Mouse (Mus musculus) embryonic facial prominence, embryonic 10.5 days (tissue): ENCODE measurements around the gene 4933411K16Rik. TPM values are rescaled to one million over a fixed set of nuclear protein-coding genes. Genes with fewer than 3 reads are reported as not detected.
A peak's percentile ranks its signal among the peaks of the same experiment; 100 is the strongest.

ENCODE experiments used
- DNase-seq: peaks from one replicate; pipeline ENCODE4 v3.0.0-alpha.2; 2017; ENCODE audit warnings: low spot score
- H3K27ac ChIP-seq: fragments of 300-500 bp; sonication (generic); replicated peaks from 2 replicates; pipeline ENCODE4 v1.5.1; 2016; ENCODE audit warnings: mild to moderate bottlenecking
- H3K27me3 ChIP-seq: fragments of 300-500 bp; sonication (generic); replicated peaks from 2 replicates; pipeline ENCODE4 v1.6.1; 2016; ENCODE audit warnings: low read depth, mild to moderate bottlenecking; ENCODE audit not compliant: poor library complexity, severe bottlenecking
- H3K36me3 ChIP-seq: fragments of 300-500 bp; sonication (generic); replicated peaks from 2 replicates; pipeline ENCODE4 v1.6.1; 2016; ENCODE audit warnings: mild to moderate bottlenecking, moderate library complexity
- H3K4me1 ChIP-seq: fragments of 300-500 bp; sonication (generic); 2 replicates; pipeline ENCODE4 v1.6.1; 2016
- H3K4me3 ChIP-seq: fragments of 300-500 bp; sonication (generic); 2 replicates; pipeline ENCODE4 v1.5.1; 2016; ENCODE audit warnings: mild to moderate bottlenecking, moderate library complexity
- H3K9me3 ChIP-seq: fragments of 300-500 bp; sonication (generic); 2 replicates; pipeline ENCODE4 v1.6.1; 2016; ENCODE audit warnings: mild to moderate bottlenecking
- WGBS: fragments of 180-500 bp; shearing (Covaris S2); methylation state at CpG from one replicate; pipeline ENCODE4 v1.1.7; 2016; 5-methylcytosine and 5-hydroxymethylcytosine counted together
- polyA plus RNA-seq: library from polyadenylated mRNA; unstranded; fragments of >200 nt; fragmentation: Nextera tagmentation; extraction: Ambion mirVana; gene quantifications from 2 replicates; pipeline ENCODE4 v1.2.1, GENCODE M21; 2016

Gene 4933411K16Rik
- 0.17 TPM in 1 of 2 replicates, not detected in the other for polyA plus RNA-seq

DNA sequence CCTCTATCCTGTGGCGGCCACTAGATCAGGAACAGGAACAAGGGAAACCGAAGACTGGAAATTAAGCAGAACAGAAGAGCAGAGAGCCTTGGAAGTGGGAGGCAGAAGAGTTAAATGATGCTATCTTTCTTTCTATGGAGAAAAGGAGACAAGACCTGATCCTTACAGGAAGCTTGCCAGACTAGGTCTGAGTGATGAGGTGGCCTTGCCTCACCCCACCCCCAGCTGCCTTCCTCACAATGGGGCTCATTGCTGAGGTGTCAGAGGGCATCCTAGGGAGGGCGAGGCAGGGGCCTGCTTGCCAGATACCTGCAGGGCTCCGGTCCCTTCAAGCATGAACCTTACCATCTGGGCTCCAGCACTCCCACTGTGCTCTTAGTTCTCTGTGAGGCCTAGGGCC, at the start of gene 4933411K16Rik:
4933411K16Rik (plus strand) TSS at position 301 of the 400 bp plus-strand sequence.
- H3K36me3 ChIP-seq, result no peaks in the 10 kb centered on the region
- H3K9me3 ChIP-seq, result no peaks in the 10 kb centered on the region
- H3K27me3 ChIP-seq, result no peaks in the 10 kb centered on the region
- 0 out of 2 replicates have a peak within 1 kb of the TSS, but pooled peaks have one; percentile 4 for H3K27ac ChIP-seq
- DNase-seq, result no peak
- no peak within 1 kb of the TSS for H3K4me3 ChIP-seq
- 69% methylated on average over 4 of the region's 4 CpGs for WGBS
- H3K4me1 ChIP-seq, result peaks cover 6% of the 10 kb centered on the region; the same call in 1 of the 2 replicates

DNA sequence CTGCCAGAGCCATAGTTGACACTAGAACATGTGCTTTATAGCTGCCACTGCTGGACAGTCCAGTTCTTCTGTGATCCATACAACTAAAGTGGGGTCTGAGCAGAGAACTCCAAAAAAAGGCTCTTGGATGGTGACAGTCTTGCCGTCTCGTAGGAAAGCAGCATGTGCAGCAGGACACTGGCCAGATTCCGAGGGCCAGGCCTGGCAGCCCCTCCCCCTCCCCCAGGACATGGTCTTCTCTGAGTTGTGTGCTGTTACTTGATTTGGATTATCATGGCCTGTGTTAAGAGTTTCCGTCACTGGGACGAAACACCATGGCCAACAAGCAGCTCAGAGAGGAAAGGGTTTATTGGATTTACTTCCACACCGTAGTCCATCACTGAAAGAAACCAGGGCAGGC, 47.8 kb upstream of the 4933411K16Rik start:
- Histone ChIP-seq H3K27me3 (no peaks in the 10 kb centered on the region), H3K9me3 (no peaks in the 10 kb centered on the region), H3K27ac (no peak overlapping the region), H3K4me1 (peaks cover 55% of the 10 kb centered on the region), H3K4me3 (no peak overlapping the region), H3K36me3 (no peaks in the 10 kb centered on the region)
- no peak for DNase-seq
- WGBS, result 75% methylated on average over 6 of the region's 6 CpGs

DNA sequence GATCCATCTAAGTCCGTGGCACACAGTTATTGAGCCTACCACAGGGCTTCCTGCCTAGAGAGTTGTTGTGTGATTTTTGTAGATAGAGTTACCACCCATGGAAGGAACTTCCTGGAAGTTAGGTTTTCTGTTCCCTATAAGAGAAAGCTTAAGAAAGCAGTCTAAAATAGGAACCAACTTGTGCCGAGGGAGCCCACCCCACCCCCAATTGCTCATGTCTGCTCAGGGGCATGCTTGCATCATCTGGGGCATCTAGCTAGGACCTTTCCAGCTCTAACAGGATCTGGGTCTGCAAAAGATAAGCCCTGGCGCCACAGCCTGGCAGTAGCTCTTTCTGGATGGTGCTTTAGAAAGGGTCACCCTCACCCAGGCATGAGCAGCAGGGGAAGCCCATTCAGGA, 46.4 kb upstream of the 4933411K16Rik start:
- Histone ChIP-seq H3K27me3 (no peaks in the 10 kb centered on the region), H3K9me3 (no peaks in the 10 kb centered on the region), H3K36me3 (no peaks in the 10 kb centered on the region), H3K27ac (no peak overlapping the region), H3K4me3 (no peak overlapping the region), H3K4me1 (peaks cover 50% of the 10 kb centered on the region)
- 75% methylated on average over 3 of the region's 3 CpGs for WGBS
- no peak for DNase-seq

DNA sequence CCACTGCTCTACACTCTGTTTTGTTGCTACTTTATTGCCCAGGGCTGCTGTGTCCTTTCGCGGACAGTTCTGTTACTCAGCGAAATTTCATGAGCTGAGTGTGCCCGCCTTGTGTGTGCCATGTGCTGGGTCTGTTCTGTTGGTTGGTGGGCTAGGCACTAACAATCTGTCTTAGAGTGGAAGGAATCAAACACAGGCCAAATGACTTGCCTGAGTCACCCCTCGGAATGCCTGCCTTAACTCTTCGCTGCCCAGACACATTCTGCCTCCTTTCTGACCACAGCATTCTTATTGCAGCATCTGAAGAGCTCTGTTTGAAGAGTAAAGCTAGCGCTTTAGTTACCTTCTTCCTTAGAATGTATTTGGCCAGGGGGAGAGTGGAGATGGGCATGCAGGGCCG, 45.5 kb upstream of the 4933411K16Rik start:
- H3K4me3 ChIP-seq, result no peak overlapping the region
- H3K9me3 ChIP-seq, result no peaks in the 10 kb centered on the region
- 70% methylated on average over 8 of the region's 8 CpGs for WGBS
- no peaks in the 10 kb centered on the region for H3K36me3 ChIP-seq
- no peak for DNase-seq
- peaks cover 50% of the 10 kb centered on the region for H3K4me1 ChIP-seq
- no peaks in the 10 kb centered on the region for H3K27me3 ChIP-seq
- H3K27ac ChIP-seq, result no peak overlapping the region

DNA sequence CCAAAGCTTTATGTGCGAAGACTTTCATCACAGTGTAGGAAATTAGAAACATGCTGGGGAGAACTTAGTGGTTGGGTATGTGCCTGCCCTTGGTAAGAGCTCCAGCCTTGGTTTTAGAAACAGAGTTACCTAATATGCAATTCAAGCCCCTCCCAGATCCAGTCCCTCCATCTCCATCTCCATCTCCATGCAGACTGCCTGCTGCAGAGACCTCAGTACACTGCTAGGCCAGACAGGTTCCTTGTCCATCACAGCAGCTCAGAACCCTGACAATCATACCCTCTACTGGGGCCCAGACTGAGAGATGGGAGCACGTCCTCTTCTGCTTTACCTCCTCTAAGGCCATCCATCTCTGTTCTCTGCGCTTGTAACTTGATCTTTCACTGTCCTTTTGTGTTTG, 43.5 kb upstream of the 4933411K16Rik start:
- Histone ChIP-seq H3K36me3 (peaks cover 6% of the 10 kb centered on the region), H3K27ac (peak overlapping the region; percentile 66), H3K4me3 (no peak overlapping the region), H3K27me3 (no peaks in the 10 kb centered on the region), H3K9me3 (no peaks in the 10 kb centered on the region), H3K4me1 (peaks cover 50% of the 10 kb centered on the region)
- WGBS, result 60% methylated on average over 3 of the region's 3 CpGs
- no peak for DNase-seq

DNA sequence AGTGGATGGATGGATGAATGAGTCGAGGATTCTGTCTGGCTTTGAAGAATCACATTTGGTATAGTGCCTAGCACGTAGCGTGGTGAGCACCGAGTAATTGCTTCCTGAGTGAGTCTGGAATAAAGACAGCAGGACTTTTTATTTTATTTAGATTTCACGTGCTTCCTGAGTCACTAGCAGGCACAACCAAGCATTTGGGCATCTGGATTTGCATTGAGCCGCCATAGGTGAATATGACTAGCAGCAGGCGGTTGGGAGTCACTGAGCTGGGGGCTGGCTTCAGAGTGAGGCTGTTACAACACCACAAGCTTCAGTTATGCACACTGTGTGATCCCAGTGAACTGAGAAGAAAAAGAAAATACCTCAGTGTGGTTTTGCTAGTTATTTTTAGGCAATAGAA, 43.0 kb upstream of the 4933411K16Rik start:
- peaks cover 6% of the 10 kb centered on the region for H3K36me3 ChIP-seq
- H3K9me3 ChIP-seq, result no peaks in the 10 kb centered on the region
- WGBS, result 69% methylated on average over 7 of the region's 7 CpGs
- H3K27me3 ChIP-seq, result no peaks in the 10 kb centered on the region
- no peak for DNase-seq
- H3K4me3 ChIP-seq, result no peak overlapping the region
- peaks cover 52% of the 10 kb centered on the region for H3K4me1 ChIP-seq
- H3K27ac ChIP-seq, result peak overlapping the region; percentile 66

DNA sequence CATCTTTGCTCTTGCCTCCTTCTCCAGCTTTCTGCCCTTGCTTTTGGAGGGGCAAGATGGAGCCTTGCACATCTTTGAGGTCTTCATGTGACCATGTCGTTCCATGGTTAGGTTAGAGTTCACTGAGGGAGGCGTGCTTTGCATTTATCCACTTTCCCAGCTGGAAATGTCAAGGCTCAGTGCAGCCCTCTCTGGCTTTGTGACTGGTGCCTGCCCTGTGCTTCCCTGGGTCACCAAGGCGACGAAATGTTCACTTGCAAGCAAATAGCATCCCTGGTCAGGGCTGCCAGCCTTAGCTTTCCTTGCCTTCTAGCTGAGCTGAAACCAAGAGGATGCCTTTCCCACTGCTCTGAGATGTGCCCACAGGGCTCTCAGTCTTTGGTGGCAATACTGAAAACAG, 41.6 kb upstream of the 4933411K16Rik start:
- H3K4me1 ChIP-seq, result peaks cover 56% of the 10 kb centered on the region
- WGBS, result 63% methylated on average over 4 of the region's 4 CpGs
- no peak overlapping the region for H3K4me3 ChIP-seq
- H3K9me3 ChIP-seq, result no peaks in the 10 kb centered on the region
- H3K27ac ChIP-seq, result no peak overlapping the region
- H3K36me3 ChIP-seq, result peaks cover 6% of the 10 kb centered on the region
- no peaks in the 10 kb centered on the region for H3K27me3 ChIP-seq
- DNase-seq, result no peak

DNA sequence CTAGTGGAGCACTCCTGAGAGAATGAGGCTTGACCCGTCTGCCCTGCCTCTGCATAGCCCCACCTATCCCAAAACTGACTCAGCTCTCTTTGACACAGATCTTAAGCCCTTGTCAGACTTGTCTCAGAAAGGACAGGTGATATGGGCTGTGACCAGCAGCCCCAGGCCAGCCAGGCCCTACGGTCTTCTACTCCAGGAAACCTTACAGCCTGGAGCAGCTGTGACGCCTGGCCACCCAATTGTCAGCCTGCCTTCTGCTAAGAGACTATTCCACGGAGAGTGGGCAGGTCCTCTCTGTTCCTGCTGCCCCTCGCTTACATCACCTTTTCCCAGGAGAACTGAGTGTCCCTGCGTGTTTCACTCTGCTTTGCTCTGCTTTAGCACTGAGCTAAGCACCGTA, 40.9 kb upstream of the 4933411K16Rik start:
- no peak overlapping the region; the same call in 1 of the 2 replicates for H3K27ac ChIP-seq
- peaks cover 6% of the 10 kb centered on the region for H3K36me3 ChIP-seq
- 80% methylated on average over 7 of the region's 7 CpGs for WGBS
- H3K4me1 ChIP-seq, result peaks cover 55% of the 10 kb centered on the region
- H3K9me3 ChIP-seq, result no peaks in the 10 kb centered on the region
- no peak for DNase-seq
- H3K4me3 ChIP-seq, result no peak overlapping the region
- no peaks in the 10 kb centered on the region for H3K27me3 ChIP-seq

DNA sequence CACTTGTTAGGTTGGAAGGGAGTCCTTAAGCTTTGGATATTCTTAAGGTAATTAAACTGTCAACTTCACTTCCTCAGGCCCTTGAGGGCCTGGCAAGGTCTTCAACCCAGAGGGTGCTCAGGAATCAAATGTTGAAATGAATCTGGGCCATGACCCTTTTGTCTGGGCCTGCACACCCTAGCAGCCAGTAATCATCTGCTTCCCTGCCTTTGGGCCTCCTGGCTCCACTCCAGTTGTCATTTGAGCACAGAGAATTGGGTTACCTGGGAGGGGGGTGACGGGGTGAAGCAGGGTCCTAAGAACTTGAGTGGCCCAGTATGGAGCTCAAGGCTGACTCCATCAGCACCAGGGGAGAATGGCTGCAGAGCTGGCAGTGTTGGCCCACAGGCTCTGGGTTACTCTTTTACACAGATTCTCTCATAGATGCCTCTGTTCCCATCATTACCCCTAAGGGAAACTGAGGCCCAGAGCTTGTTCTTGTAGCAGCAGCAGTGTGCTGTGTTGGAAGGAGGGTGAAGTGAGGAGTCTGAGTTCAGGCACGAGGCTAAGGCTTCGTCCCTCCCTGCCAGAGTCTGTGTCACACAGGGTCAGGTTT, 37.7 kb upstream of the 4933411K16Rik start:
- WGBS, result 85% methylated on average over 3 of the region's 3 CpGs
- H3K4me1 ChIP-seq, result peaks cover 55% of the 10 kb centered on the region
- no peaks in the 10 kb centered on the region for H3K9me3 ChIP-seq
- H3K27me3 ChIP-seq, result no peaks in the 10 kb centered on the region
- peaks cover 6% of the 10 kb centered on the region for H3K36me3 ChIP-seq
- H3K27ac ChIP-seq, result 0 out of 2 replicates have a peak overlapping the region, but pooled peaks have one; percentile 14
- no peak overlapping the region for H3K4me3 ChIP-seq
- no peak for DNase-seq

DNA sequence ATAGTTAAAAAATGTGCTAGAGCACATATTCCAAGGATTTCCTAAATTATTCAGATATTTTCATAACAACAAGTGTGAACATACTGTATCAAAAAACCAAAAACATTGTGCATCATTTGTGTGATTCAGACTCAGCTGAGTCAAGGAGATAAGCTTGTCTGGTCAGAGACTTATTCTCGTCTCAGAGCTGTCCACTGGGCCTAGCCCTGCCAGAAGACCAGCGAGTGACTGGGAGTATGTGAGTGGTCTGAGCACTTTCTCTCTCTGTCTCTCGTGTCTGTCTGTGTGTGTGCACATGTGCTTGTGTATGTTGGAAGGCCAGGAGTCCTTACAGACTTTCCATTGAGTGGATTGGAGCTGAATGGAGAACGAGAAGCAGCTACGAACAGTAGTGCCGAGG, 37.0 kb upstream of the 4933411K16Rik start:
- Histone ChIP-seq H3K4me3 (no peak overlapping the region), H3K27me3 (no peaks in the 10 kb centered on the region), H3K36me3 (peaks cover 6% of the 10 kb centered on the region), H3K27ac (no peak overlapping the region), H3K9me3 (no peaks in the 10 kb centered on the region), H3K4me1 (peaks cover 56% of the 10 kb centered on the region)
- 84% methylated on average over 6 of the region's 6 CpGs for WGBS
- DNase-seq, result no peak

DNA sequence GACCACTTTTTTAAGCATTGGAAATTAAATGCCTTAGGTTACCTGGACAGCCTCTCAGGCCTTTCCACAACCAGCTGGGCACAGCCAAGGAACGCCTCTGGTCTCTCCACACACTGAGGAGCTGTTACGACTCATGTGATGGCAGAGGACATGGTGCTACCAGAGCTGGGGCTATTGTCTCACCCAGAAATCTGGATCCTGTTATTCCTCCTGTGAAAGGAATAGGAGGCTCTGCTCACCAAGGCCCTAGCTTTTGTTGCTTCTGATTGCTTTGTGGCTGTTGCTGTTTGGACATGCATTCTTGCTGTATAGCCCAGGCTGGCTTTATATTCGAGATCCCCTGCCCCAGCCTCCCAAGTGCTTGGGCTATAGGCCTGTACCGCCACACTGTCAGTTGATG, 35.8 kb upstream of the 4933411K16Rik start:
- Histone ChIP-seq H3K36me3 (peaks cover 6% of the 10 kb centered on the region), H3K4me3 (no peak overlapping the region), H3K9me3 (no peaks in the 10 kb centered on the region), H3K27ac (peak overlapping the region; percentile 66), H3K27me3 (no peaks in the 10 kb centered on the region), H3K4me1 (peaks cover 51% of the 10 kb centered on the region)
- 76% methylated on average over 4 of the region's 4 CpGs for WGBS
- no peak for DNase-seq

DNA sequence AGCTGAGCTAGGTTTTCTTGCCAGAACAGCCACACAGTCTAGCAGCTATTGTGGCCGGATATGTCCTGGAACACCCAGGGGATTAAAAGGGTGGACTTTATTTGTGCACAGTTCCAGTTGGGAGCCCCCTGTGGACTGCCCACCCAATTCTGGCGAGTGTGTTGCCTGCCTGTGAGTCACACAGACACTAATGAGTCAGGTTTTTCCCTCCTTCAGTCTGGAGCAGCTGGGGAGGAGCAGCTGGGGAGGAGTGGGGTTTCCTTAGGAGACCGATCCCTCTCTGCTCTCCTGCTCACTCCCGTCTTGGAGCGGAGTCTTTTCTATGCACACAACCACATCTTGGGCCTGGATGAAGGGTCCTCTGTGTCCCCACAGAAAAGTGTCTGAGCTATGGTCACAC, 35.2 kb upstream of the 4933411K16Rik start:
- peak overlapping the region; percentile 74 for H3K27ac ChIP-seq
- DNase-seq, result no peak
- no peaks in the 10 kb centered on the region for H3K27me3 ChIP-seq
- no peak overlapping the region for H3K4me3 ChIP-seq
- H3K9me3 ChIP-seq, result no peaks in the 10 kb centered on the region
- peaks cover 5% of the 10 kb centered on the region for H3K36me3 ChIP-seq
- 67% methylated on average over 5 of the region's 5 CpGs for WGBS
- H3K4me1 ChIP-seq, result peaks cover 56% of the 10 kb centered on the region

DNA sequence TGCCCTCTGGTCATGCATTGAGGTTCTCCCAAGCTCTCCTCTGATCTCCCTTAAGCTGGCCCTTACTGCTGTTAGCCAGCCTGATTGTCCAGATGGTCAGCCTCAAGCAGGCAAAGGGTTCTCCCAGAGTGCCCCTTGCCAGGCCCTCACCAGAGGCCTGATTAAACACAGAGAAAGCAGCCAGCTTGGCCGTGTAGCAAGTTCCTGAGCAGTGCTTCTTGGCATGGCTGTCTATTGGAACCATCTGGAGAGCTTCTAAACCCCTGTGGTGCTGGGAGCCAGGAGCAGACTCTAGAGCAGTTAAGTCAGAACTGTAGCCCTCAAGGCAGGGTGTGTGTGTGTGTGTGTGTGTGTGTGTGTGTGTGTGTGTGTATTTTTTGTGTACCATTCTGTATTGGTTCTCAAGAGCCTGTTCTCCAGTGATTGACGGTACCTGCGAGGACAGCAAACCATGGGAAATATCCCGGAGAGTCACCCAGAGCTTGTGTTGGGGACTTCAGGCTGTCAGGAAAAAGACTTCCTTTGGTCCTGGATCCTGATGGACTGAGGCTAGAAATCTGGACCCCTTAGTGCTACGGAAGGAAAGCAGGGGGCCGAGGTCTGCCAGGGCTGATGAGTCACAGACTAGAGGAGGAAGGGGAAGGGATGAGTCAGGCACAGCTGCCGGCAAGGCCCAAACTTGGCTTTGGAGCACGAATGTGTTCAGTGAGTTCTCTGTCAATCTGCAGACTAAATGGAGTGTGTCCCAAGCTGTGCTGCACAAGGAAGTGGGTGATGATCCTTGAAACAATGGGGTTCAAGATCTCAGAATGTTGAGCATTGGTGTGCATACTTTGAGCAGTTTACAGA, 34.4 kb upstream of the 4933411K16Rik start:
- Histone ChIP-seq H3K36me3 (no peaks in the 10 kb centered on the region), H3K27me3 (no peaks in the 10 kb centered on the region), H3K9me3 (no peaks in the 10 kb centered on the region), H3K4me1 (peaks cover 64% of the 10 kb centered on the region), H3K27ac (peak overlapping the region; percentile 74), H3K4me3 (no peak overlapping the region)
- 79% methylated on average over 8 of the region's 8 CpGs for WGBS
- DNase-seq, result no peak
